Mouse (Mus musculus) midbrain, postnatal 0 days (tissue): Measurements from ENCODE around the gene Egfem1. TPM values are rescaled to one million over a fixed set of nuclear protein-coding genes. Genes with fewer than 3 reads are reported as not detected.

Experiments
- ATAC-seq: fragments of 200-750 bp; cut with Nextera tagmentation; 2 replicates; pipeline ENCODE4 v1.8.0; 2017; ENCODE audit warnings: moderate number of reproducible peaks, mild to moderate bottlenecking, moderate TSS enrichment, moderate library complexity; ENCODE audit not compliant: low FRiP score
- DNase-seq: peaks from one replicate; pipeline ENCODE4 v3.0.0-alpha.2; 2015; ENCODE audit warnings: low spot score
- H3K27ac ChIP-seq: fragments of 300-500 bp; sonication (generic); 2 replicates; pipeline ENCODE4 v1.5.1; 2014; ENCODE audit warnings: low read depth, mild to moderate bottlenecking, low read length, mixed read lengths
- H3K27me3 ChIP-seq: fragments of 300-500 bp; sonication (generic); 2 replicates; pipeline ENCODE4 v1.6.1; 2014; ENCODE audit warnings: low read length, control low read depth, mixed read lengths; ENCODE audit not compliant: insufficient read depth
- H3K36me3 ChIP-seq: fragments of 300-500 bp; sonication (generic); 2 replicates; pipeline ENCODE4 v1.6.1; 2014; ENCODE audit warnings: low read length, control low read depth, mixed read lengths; ENCODE audit not compliant: insufficient read depth
- H3K4me1 ChIP-seq: fragments of 300-500 bp; sonication (generic); 2 replicates; pipeline ENCODE4 v1.6.1; 2014; ENCODE audit warnings: mild to moderate bottlenecking, control low read depth, antibody characterized with exemption, low read length, mixed read lengths; ENCODE audit not compliant: insufficient read depth
- H3K4me2 ChIP-seq: fragments of 300-500 bp; sonication (generic); 2 replicates; pipeline ENCODE4 v1.6.1; 2014; ENCODE audit warnings: low read depth, mild to moderate bottlenecking, low read length, mixed read lengths; ENCODE audit not compliant: poor library complexity, severe bottlenecking
- H3K4me3 ChIP-seq: fragments of 300-500 bp; sonication (generic); 2 replicates; pipeline ENCODE4 v1.5.1; 2014; ENCODE audit warnings: low read depth, mild to moderate bottlenecking, low read length, moderate library complexity
- H3K9ac ChIP-seq: fragments of 300-500 bp; sonication (generic); replicated peaks from 2 replicates; pipeline ENCODE4 v1.6.1; 2014; ENCODE audit warnings: mild to moderate bottlenecking, low read length, moderate library complexity, mixed read lengths; ENCODE audit not compliant: poor library complexity, severe bottlenecking
- H3K9me3 ChIP-seq: fragments of 300-500 bp; sonication (generic); 2 replicates; pipeline ENCODE4 v1.6.1; 2016; ENCODE audit warnings: low read length, control low read depth
- CTCF ChIP-seq: IDR thresholded peaks from 2 replicates; pipeline ENCODE4 v1.5.1; 2016; ENCODE audit warnings: antibody characterized with exemption, mild to moderate bottlenecking
- WGBS: fragments of 180-500 bp; shearing (Covaris S2); extraction: QIAGEN DNeasy Blood & Tissue Kit; methylation state at CpG from one replicate; pipeline ENCODE4 v1.1.7; 2014; 5-methylcytosine and 5-hydroxymethylcytosine counted together
- polyA plus RNA-seq: library from polyadenylated mRNA; unstranded; fragments of >200 nt; fragmentation: Nextera tagmentation; extraction: Ambion mirVana; gene quantifications from 2 replicates; pipeline ENCODE4 v1.2.1, GENCODE M21; 2015
- total RNA-seq: library from RNA; depleted of rRNA; stranded (reverse); fragments of >200 nt; gene quantifications from 2 replicates; pipeline ENCODE4 v1.2.3, GENCODE M21; 2014

Gene Egfem1
- total and polyA plus RNA-seq, 2 experiments from 2014 or later: 5.2 to 12.5 TPM

GRCm38 (mm10) chr3:29082296-29082995, 623 bp downstream of the Egfem1 start:
- DNase-seq (peak; percentile 50), ATAC-seq (peak; percentile 87)
- peak overlapping the region; percentile 59 for H3K4me3 ChIP-seq
- H3K9me3 ChIP-seq: no peaks in the 10 kb centered on the region
- TF ChIP-seq CTCF: peak; percentile 56
- H3K36me3 ChIP-seq: no peaks in the 10 kb centered on the region
- peak overlapping the region; percentile 50 for H3K9ac ChIP-seq
- peak overlapping the region; percentile 26 for H3K27ac ChIP-seq
- WGBS: under 1% methylated on average over 38 of the region's 59 CpGs
- 0 out of 2 replicates have a peak, but pooled peaks cover 3% of the 10 kb centered on the region for H3K4me1 ChIP-seq
- H3K4me2 ChIP-seq: peak overlapping the region; percentile 78
- H3K27me3 ChIP-seq: no peaks in the 10 kb centered on the region

- peak overlapping the region; percentile 59 for H3K4me3 ChIP-seq
- no peaks in the 10 kb centered on the region for H3K36me3 ChIP-seq
- 4% methylated on average over 12 of the region's 12 CpGs for WGBS
- peak overlapping the region; percentile 21; the same call in 1 of the 2 replicates for H3K27ac ChIP-seq
- H3K9ac ChIP-seq: peak overlapping the region; percentile 50
- H3K4me2 ChIP-seq: peak overlapping the region; percentile 78
- DNase-seq (no peak), ATAC-seq (no peak)
- no peak for TF ChIP-seq CTCF
- no peaks in the 10 kb centered on the region for H3K9me3 ChIP-seq
- H3K27me3 ChIP-seq: no peaks in the 10 kb centered on the region
- 0 out of 2 replicates have a peak, but pooled peaks cover 3% of the 10 kb centered on the region for H3K4me1 ChIP-seq
Measured at GRCm38 (mm10) chr3:29082996-29083350, 1.1 kb downstream of the Egfem1 start.

- Histone ChIP-seq H3K4me3 (no peak overlapping the region), H3K4me2 (no peak overlapping the region), H3K27ac (no peak overlapping the region), H3K27me3 (no peaks in the 10 kb centered on the region), H3K36me3 (no peaks in the 10 kb centered on the region), H3K9ac (no peak overlapping the region), H3K4me1 (no peaks in the 10 kb centered on the region), H3K9me3 (no peaks in the 10 kb centered on the region)
- no peak for TF ChIP-seq CTCF
- WGBS: 74% methylated on average over 2 of the region's 2 CpGs
- ATAC-seq: no peak
- DNase-seq: no peak
Measured at GRCm38 (mm10) chr3:29098467-29098866, 16.6 kb downstream of the Egfem1 start.

- Histone ChIP-seq H3K4me2 (no peak overlapping the region), H3K27ac (no peak overlapping the region), H3K9me3 (no peaks in the 10 kb centered on the region), H3K27me3 (no peaks in the 10 kb centered on the region), H3K4me1 (no peaks in the 10 kb centered on the region), H3K9ac (no peak overlapping the region), H3K4me3 (no peak overlapping the region), H3K36me3 (no peaks in the 10 kb centered on the region)
- WGBS: 90% methylated on average over 3 of the region's 3 CpGs
- no peak for ATAC-seq
- no peak for TF ChIP-seq CTCF
- no peak for DNase-seq
Measured at GRCm38 (mm10) chr3:29106016-29106723, 24.3 kb downstream of the Egfem1 start.

GRCm38 (mm10) chr3:29107134-29107533, 25.3 kb downstream of the Egfem1 start:
- TF ChIP-seq CTCF: no peak
- Histone ChIP-seq H3K4me1 (no peaks in the 10 kb centered on the region), H3K4me3 (no peak overlapping the region), H3K4me2 (no peak overlapping the region), H3K36me3 (no peaks in the 10 kb centered on the region), H3K27ac (no peak overlapping the region), H3K9me3 (no peaks in the 10 kb centered on the region), H3K27me3 (no peaks in the 10 kb centered on the region), H3K9ac (no peak overlapping the region)
- WGBS: 79% methylated on average over 1 of the region's 1 CpGs
- no peak for ATAC-seq
- no peak for DNase-seq

- no peaks in the 10 kb centered on the region for H3K36me3 ChIP-seq
- TF ChIP-seq CTCF: no peak
- no peak for DNase-seq
- WGBS: 69% methylated on average over 2 of the region's 2 CpGs
- no peak overlapping the region for H3K4me2 ChIP-seq
- H3K4me3 ChIP-seq: no peak overlapping the region
- no peak overlapping the region for H3K9ac ChIP-seq
- no peaks in the 10 kb centered on the region for H3K4me1 ChIP-seq
- ATAC-seq: no peak
- H3K9me3 ChIP-seq: no peaks in the 10 kb centered on the region
- no peaks in the 10 kb centered on the region for H3K27me3 ChIP-seq
- H3K27ac ChIP-seq: no peak overlapping the region
Measured at GRCm38 (mm10) chr3:29110321-29110720, 28.5 kb downstream of the Egfem1 start.
